Mouse (Mus musculus) kidney, adult 9 months (tissue): ENCODE data around the gene Iqcg.

Experiments used
- DNase-seq: peaks from one replicate; pipeline ENCODE4 v3.0.0; 2022

The Iqcg gene

GRCm38 (mm10) chr16:32972535-32972934 is 83.5 kb downstream of the Iqcg start:
- DNase-seq: peak; percentile 7
